Mouse (Mus musculus) forebrain, embryonic 16.5 days (tissue): ENCODE measurements around the gene Hspa14. TPM values are rescaled to one million over a fixed set of nuclear protein-coding genes. Genes with fewer than 3 reads are reported as not detected.

Experiments
- ATAC-seq: fragments of 200-750 bp; cut with Nextera tagmentation; 2 replicates; pipeline ENCODE4 v1.8.0; 2017; ENCODE audit warnings: mild to moderate bottlenecking, moderate library complexity
- H3K27ac ChIP-seq: fragments of 300-500 bp; sonication (generic); 2 replicates; pipeline ENCODE4 v1.5.1; 2014; ENCODE audit warnings: low read length, control low read depth
- H3K27me3 ChIP-seq: fragments of 300-500 bp; sonication (generic); replicated peaks from 2 replicates; pipeline ENCODE4 v1.6.1; 2014; ENCODE audit warnings: low read length; ENCODE audit not compliant: control insufficient read depth, insufficient read depth
- H3K36me3 ChIP-seq: fragments of 300-500 bp; sonication (generic); 2 replicates; pipeline ENCODE4 v1.6.1; 2014; ENCODE audit not compliant: control insufficient read depth, insufficient read depth
- H3K4me1 ChIP-seq: fragments of 300-500 bp; sonication (generic); replicated peaks from 2 replicates; pipeline ENCODE4 v1.6.1; 2014; ENCODE audit warnings: low read length; ENCODE audit not compliant: control insufficient read depth, insufficient read depth
- H3K4me2 ChIP-seq: fragments of 300-500 bp; sonication (generic); 2 replicates; pipeline ENCODE4 v1.6.1; 2014; ENCODE audit warnings: mild to moderate bottlenecking, low read length, control low read depth
- H3K4me3 ChIP-seq: fragments of 300-500 bp; sonication (generic); replicated peaks from 2 replicates; pipeline ENCODE4 v1.5.1; 2014; ENCODE audit warnings: mild to moderate bottlenecking, low read length, control low read depth
- H3K9ac ChIP-seq: fragments of 300-500 bp; sonication (generic); replicated peaks from 2 replicates; pipeline ENCODE4 v1.6.1; 2014; ENCODE audit warnings: low read depth, low read length, control low read depth
- H3K9me3 ChIP-seq: fragments of 300-500 bp; sonication (generic); 2 replicates; pipeline ENCODE4 v1.6.1; 2016; ENCODE audit warnings: low read length; ENCODE audit not compliant: control insufficient read depth
- WGBS: fragments of 180-500 bp; shearing (Covaris S2); extraction: QIAGEN DNeasy Blood & Tissue Kit; methylation state at CpG from one replicate; pipeline ENCODE4 v1.1.7; 2014; 5-methylcytosine and 5-hydroxymethylcytosine counted together
- polyA plus RNA-seq: library from polyadenylated mRNA; unstranded; fragments of >200 nt; fragmentation: Nextera tagmentation; extraction: Ambion mirVana; gene quantifications from 2 replicates; pipeline ENCODE4 v1.2.1, GENCODE M21; 2015

Gene Hspa14
- polyA plus RNA-seq, result 85.8 and 88.3 TPM in 2 replicates

DNA sequence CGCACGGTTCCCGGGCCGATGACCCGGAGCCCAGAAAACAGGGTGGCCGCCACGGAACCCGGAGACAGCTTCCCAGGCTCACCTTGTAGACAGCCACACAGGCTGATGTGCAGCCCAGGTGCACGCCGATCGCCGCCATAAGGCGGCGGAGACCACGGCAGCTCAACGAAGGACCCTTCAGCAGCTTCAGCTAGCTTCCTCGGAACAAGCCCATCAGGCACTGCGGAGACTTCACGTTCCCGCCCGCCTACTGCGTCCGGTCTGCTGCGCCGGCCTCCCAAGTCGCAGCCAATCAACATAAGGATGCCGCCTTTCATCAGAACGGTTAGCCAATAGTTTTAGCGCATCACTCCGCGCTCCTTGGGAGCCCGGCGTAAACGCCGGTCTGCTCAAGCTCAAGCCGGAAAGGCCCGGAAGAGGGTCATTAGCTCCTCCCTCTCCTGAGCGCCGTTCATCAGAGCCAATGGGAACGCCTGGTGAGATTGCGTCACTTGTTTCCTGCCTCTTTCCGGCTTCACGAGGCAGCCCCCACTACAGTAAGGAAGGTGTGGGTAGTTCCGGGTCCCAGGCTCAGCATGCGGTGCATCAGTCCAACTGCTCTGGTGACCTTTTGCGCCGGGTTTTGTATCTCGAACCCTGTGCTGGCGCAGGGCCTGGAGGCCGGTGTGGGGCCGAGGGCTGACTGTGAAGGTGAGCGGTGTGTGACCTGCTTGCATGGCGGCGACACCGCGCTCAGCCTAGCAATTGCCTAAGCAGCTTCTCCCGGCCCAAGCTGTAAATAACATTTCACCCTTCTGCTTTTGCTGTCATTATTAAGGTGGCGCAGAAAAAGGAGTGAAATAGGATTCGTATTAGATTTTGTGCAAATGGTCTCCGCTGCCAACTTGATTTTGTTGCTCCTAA lies at the start of gene Hspa14, which contains the start of the genes Gm45902 and Cdnf:
Hspa14 (minus strand) TSS at position 263 of the 903 bp plus-strand sequence.
Gm45902 (minus strand) TSS at position 239 of the 903 bp plus-strand sequence.
Cdnf (plus strand) TSS at position 479 of the 903 bp plus-strand sequence.
- Histone ChIP-seq H3K36me3 (peaks cover 16% of the 10 kb centered on the region), H3K4me2 (peak within 1 kb of the TSS; percentile 94), H3K9ac (peak within 1 kb of the TSS; percentile 87), H3K4me1 (peaks cover 16% of the 10 kb centered on the region), H3K27me3 (no peaks in the 10 kb centered on the region), H3K9me3 (no peaks in the 10 kb centered on the region), H3K4me3 (peak within 1 kb of the TSS; percentile 93), H3K27ac (peak within 1 kb of the TSS; percentile 86)
- peak; percentile 100 for ATAC-seq
- under 1% methylated on average over 60 of the region's 60 CpGs for WGBS

DNA sequence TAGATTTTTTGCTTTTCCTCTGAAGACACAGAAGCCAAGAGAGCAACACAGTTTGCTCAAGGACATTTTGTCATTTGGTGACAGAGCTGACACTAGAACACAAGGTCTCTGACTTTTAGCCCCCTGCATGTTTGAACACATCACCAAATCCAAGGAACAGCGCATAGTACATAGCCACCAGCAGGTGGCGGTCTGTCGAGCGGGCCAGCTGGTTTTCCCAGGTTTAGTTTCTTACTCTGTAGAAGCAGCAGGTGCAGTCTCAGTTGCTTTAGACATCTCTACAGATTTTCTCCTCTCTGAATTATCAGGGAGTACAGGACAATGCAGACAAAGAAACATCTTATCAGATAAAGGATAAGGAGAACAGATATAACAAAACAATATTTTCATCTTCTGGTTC lies 34.0 kb upstream of the Hspa14 start:
- no peaks in the 10 kb centered on the region for H3K36me3 ChIP-seq
- H3K4me3 ChIP-seq, result no peak overlapping the region
- H3K9me3 ChIP-seq, result no peaks in the 10 kb centered on the region
- no peaks in the 10 kb centered on the region for H3K27me3 ChIP-seq
- H3K9ac ChIP-seq, result no peak overlapping the region
- no peak; the same call in 1 of the 2 replicates for ATAC-seq
- WGBS, result 4% methylated on average over 4 of the region's 4 CpGs
- no peak overlapping the region for H3K4me2 ChIP-seq
- H3K27ac ChIP-seq, result no peak overlapping the region
- H3K4me1 ChIP-seq, result no peaks in the 10 kb centered on the region

DNA sequence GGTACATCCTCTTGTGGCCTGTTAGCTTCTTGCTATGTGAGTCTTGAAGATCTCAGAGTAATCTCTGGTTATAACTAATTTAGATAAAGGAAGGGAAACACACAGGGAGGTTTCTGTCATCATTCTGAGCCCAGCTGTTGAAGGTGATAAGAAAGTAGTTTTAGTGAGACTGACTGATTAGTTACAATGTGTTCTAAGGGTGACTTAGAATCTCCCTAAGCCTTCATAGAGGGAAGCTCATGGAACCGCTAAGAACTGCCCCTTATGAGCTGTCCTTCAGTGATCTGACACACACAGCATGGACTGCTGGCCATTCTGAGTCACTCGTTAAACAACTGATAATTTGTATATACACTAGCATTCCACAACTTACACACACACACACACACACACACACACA lies 33.4 kb upstream of the Hspa14 start:
- Histone ChIP-seq H3K36me3 (no peaks in the 10 kb centered on the region), H3K9me3 (no peaks in the 10 kb centered on the region), H3K4me2 (no peak overlapping the region), H3K27ac (no peak overlapping the region), H3K27me3 (no peaks in the 10 kb centered on the region), H3K4me1 (no peaks in the 10 kb centered on the region), H3K4me3 (no peak overlapping the region), H3K9ac (no peak overlapping the region)
- ATAC-seq, result no peak
- 71% methylated on average over 2 of the region's 2 CpGs for WGBS

DNA sequence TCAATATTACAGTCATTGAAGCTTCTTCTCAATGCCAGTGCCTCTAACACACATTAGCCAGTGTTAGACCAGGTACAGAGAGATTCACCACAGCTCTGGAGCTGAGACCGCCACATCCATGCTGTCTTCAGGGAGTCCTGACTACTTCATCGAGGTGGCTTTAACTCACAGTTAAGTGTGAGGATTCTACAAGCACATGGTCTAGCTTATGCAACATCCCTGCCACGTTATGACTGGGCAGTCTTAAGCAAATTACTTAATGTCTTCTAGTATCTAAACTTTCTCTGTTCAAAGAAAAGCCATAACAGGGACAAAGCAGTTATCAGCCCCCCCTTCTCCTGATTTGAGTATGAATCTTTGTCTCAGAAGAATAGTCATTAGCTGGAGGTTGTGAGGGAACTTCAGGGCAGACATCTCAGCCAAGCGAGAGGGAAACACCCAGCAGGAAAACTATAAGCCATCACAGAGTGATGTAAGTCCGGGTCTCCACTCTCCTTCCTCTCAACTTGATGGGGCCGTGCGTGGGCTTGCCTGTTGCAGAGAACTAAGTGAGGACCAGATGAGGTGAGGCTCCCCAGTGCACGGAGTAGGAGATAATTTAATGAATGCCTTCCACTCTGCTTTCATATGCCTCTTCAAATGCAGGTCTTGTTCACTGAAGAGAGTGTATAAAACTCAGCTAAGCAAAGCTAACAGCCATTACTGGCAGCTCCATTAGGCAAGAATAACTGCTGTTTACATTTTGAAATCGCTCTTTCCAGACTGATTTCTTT lies 28.9 kb upstream of the Hspa14 start:
- ATAC-seq, result no peak
- H3K4me2 ChIP-seq, result no peak overlapping the region
- no peaks in the 10 kb centered on the region for H3K4me1 ChIP-seq
- no peaks in the 10 kb centered on the region for H3K9me3 ChIP-seq
- H3K36me3 ChIP-seq, result no peaks in the 10 kb centered on the region
- H3K4me3 ChIP-seq, result no peak overlapping the region
- no peak overlapping the region for H3K27ac ChIP-seq
- H3K9ac ChIP-seq, result no peak overlapping the region
- 74% methylated on average over 9 of the region's 9 CpGs for WGBS
- H3K27me3 ChIP-seq, result no peaks in the 10 kb centered on the region

DNA sequence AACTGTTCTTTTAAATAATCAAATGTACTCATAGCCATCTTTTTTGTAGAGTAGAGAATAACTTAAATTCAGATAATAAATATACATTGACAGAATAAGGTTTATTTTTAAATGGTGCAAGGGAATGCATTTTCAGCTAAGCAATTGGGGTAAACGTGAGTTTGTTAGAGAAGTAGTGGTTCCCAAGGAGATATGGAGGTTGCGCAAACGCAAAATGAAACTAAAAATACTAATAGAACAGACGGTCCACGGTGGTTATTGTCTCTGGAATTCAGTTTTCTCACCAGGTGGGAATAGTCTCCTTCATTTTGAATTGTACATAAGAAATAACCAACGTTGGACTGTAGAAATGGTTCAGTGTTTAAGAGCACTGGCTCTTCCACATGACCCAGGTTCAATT lies 13.7 kb upstream of the Hspa14 start:
- no peaks in the 10 kb centered on the region for H3K4me1 ChIP-seq
- WGBS, result 83% methylated on average over 6 of the region's 6 CpGs
- H3K27me3 ChIP-seq, result no peaks in the 10 kb centered on the region
- ATAC-seq, result no peak
- no peak overlapping the region for H3K4me2 ChIP-seq
- H3K36me3 ChIP-seq, result no peaks in the 10 kb centered on the region
- H3K4me3 ChIP-seq, result no peak overlapping the region
- H3K9ac ChIP-seq, result no peak overlapping the region
- no peak overlapping the region for H3K27ac ChIP-seq
- H3K9me3 ChIP-seq, result no peaks in the 10 kb centered on the region

DNA sequence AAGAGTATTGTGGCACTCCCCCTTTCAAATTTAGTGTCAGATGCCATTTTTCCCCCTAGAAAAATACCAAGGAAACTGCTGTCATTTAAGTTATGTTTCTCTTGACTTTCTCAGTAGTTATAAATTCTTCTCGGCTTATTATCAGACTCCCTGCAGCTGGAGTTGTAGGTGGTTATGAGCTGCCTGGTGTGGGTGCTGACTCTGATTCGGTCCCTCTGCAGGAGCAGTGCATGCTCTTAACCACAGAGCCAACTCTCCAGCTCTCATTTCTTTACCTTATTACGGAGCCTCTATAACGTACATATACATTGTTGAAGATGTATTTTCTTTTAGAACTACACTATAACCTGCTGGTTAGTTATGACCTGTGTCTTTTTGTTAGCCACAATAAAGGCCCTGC lies 9.9 kb upstream of the Hspa14 start:
- Histone ChIP-seq H3K36me3 (no peaks in the 10 kb centered on the region), H3K9me3 (no peaks in the 10 kb centered on the region), H3K4me2 (no peak overlapping the region), H3K9ac (no peak overlapping the region), H3K27ac (no peak overlapping the region), H3K4me1 (no peaks in the 10 kb centered on the region), H3K4me3 (no peak overlapping the region), H3K27me3 (no peaks in the 10 kb centered on the region)
- ATAC-seq, result no peak
- 85% methylated on average over 4 of the region's 4 CpGs for WGBS

DNA sequence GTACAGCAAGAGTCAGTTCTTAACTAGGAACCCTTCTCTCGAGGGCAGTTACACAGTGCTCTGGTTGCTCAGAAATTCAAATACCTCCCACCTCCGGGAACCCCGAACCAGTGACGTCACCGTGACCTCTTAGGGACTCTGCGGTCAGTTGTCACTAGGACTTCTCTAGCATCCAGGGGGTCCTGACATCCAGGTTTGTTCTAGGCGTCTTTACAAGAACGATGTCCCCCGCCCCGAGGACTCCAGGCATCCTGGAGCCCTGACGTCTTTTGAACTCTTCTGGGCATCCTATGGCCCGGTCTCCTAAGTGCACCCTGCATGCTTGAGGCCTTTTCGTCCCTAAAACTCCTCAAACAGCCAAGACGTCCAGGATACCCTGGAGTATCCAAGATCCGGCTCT lies 538 bp downstream of the Hspa14 start:
- Histone ChIP-seq H3K36me3 (peaks cover 17% of the 10 kb centered on the region), H3K4me2 (peak overlapping the region; percentile 94), H3K27me3 (no peaks in the 10 kb centered on the region), H3K4me3 (peak overlapping the region; percentile 93), H3K9me3 (no peaks in the 10 kb centered on the region), H3K4me1 (peaks cover 16% of the 10 kb centered on the region), H3K27ac (no peak overlapping the region; the same call in 1 of the 2 replicates), H3K9ac (peak overlapping the region; percentile 87)
- no peak for ATAC-seq
- WGBS, result 0% methylated on average over 15 of the region's 15 CpGs

DNA sequence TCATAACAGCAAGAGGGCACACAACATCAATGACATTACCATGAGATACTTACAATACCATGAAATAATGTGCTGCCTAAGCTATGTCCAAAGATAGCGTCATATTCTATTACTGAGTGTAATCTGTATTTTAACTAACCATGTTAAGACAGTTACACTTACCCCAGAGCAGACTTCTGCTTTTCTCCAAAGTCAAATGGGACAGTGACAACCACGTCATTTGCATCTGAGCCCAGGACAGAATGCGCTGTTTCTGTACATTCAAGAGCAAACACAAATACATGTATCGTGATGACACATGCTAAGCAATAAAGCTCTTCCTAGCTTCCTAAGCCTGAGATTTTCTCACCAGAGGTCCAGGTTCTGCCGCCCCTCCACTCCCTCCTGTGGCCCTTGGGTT lies 11.7 kb downstream of the Hspa14 start:
- whole genome bisulfite sequencing, result 96% methylated on average over 5 of the region's 5 CpGs
- no peak overlapping the region for H3K9ac ChIP-seq
- no peaks in the 10 kb centered on the region for H3K4me1 ChIP-seq
- no peak overlapping the region for H3K4me2 ChIP-seq
- no peaks in the 10 kb centered on the region for H3K27me3 ChIP-seq
- no peak overlapping the region for H3K27ac ChIP-seq
- H3K4me3 ChIP-seq, result no peak overlapping the region
- peaks cover 19% of the 10 kb centered on the region for H3K36me3 ChIP-seq
- H3K9me3 ChIP-seq, result no peaks in the 10 kb centered on the region
- no peak for ATAC-seq

DNA sequence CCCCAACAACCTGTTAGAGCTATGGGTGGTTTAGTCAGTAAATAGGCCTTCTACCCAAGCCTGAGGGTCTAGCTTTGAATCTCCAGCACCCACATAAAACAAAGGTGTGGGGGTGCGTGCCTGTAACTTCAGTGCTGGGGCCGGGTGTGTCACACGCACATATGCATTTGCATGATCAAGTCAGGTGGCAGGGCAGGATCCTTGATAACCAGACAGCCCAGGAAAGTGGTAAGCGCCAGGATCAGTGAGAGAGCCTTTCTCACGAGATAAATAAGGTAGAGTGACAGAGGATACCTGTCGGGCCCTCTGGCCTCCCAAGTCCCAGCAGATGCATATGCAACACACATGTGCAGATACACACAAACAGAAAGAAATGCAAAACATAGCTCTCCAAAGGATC lies 13.1 kb downstream of the Hspa14 start:
- peaks cover 25% of the 10 kb centered on the region for H3K36me3 ChIP-seq
- no peak overlapping the region for H3K9ac ChIP-seq
- no peaks in the 10 kb centered on the region for H3K4me1 ChIP-seq
- H3K9me3 ChIP-seq, result no peaks in the 10 kb centered on the region
- H3K4me3 ChIP-seq, result no peak overlapping the region
- no peaks in the 10 kb centered on the region for H3K27me3 ChIP-seq
- no peak overlapping the region for H3K27ac ChIP-seq
- ATAC-seq, result no peak
- H3K4me2 ChIP-seq, result no peak overlapping the region
- 97% methylated on average over 6 of the region's 6 CpGs for WGBS
